Mouse (Mus musculus) midbrain, embryonic 16.5 days (tissue): ENCODE measurements around the gene Adgrf3. TPM values are rescaled to one million over a fixed set of nuclear protein-coding genes. Genes with fewer than 3 reads are reported as not detected.

Experiments used
- ATAC-seq: fragments of 200-750 bp; cut with Nextera tagmentation; 2 replicates; pipeline ENCODE4 v1.8.0; 2017; ENCODE audit warnings: moderate TSS enrichment
- H3K27ac ChIP-seq: fragments of 300-500 bp; sonication (generic); 2 replicates; pipeline ENCODE4 v1.5.1; 2014; ENCODE audit warnings: mild to moderate bottlenecking, low read length, mixed read lengths
- H3K27me3 ChIP-seq: fragments of 300-500 bp; sonication (generic); 2 replicates; pipeline ENCODE4 v1.6.1; 2014; ENCODE audit warnings: low read depth, low read length, mixed read lengths; ENCODE audit not compliant: control insufficient read depth, insufficient read depth
- H3K36me3 ChIP-seq: fragments of 300-500 bp; sonication (generic); 2 replicates; pipeline ENCODE4 v1.6.1; 2014; ENCODE audit warnings: mild to moderate bottlenecking, low read length, moderate library complexity, mixed read lengths; ENCODE audit not compliant: control insufficient read depth, insufficient read depth
- H3K4me1 ChIP-seq: fragments of 300-500 bp; sonication (generic); 2 replicates; pipeline ENCODE4 v1.6.1; 2014; ENCODE audit warnings: mild to moderate bottlenecking, low read length, mixed read lengths; ENCODE audit not compliant: control insufficient read depth, insufficient read depth
- H3K4me2 ChIP-seq: fragments of 300-500 bp; sonication (generic); 2 replicates; pipeline ENCODE4 v1.6.1; 2014; ENCODE audit warnings: mild to moderate bottlenecking, low read length, mixed read lengths
- H3K4me3 ChIP-seq: fragments of 300-500 bp; sonication (generic); 2 replicates; pipeline ENCODE4 v1.5.1; 2014; ENCODE audit warnings: low read depth, mild to moderate bottlenecking, low read length, moderate library complexity, mixed read lengths
- H3K9ac ChIP-seq: fragments of 300-500 bp; sonication (generic); 2 replicates; pipeline ENCODE4 v1.6.1; 2014; ENCODE audit warnings: low read depth, low read length, mixed read lengths
- H3K9me3 ChIP-seq: fragments of 300-500 bp; sonication (generic); replicated peaks from 2 replicates; pipeline ENCODE4 v1.6.1; 2014; ENCODE audit warnings: mild to moderate bottlenecking, low read length, mixed read lengths; ENCODE audit not compliant: control insufficient read depth, poor library complexity, severe bottlenecking
- WGBS: fragments of 180-500 bp; shearing (Covaris S2); extraction: QIAGEN DNeasy Blood & Tissue Kit; methylation state at CpG from one replicate; pipeline ENCODE4 v1.1.7; 2014; 5-methylcytosine and 5-hydroxymethylcytosine counted together
- polyA plus RNA-seq: library from polyadenylated mRNA; unstranded; fragments of >200 nt; fragmentation: Nextera tagmentation; extraction: Ambion mirVana; gene quantifications from 2 replicates; pipeline ENCODE4 v1.2.1, GENCODE M21; 2015

Gene Adgrf3
- polyA plus RNA-seq, 1 experiment from 2014 or later: not detected

- H3K27me3 ChIP-seq: no peaks in the 10 kb centered on the region
- H3K4me3 ChIP-seq: no peak overlapping the region
- H3K9ac ChIP-seq: no peak overlapping the region
- peaks cover 5% of the 10 kb centered on the region; the same call in 1 of the 2 replicates for H3K4me1 ChIP-seq
- no peak overlapping the region for H3K4me2 ChIP-seq
- WGBS: 86% methylated on average over 1 of the region's 1 CpGs
- no peak for ATAC-seq
- no peak overlapping the region for H3K27ac ChIP-seq
- no peaks in the 10 kb centered on the region for H3K9me3 ChIP-seq
- no peaks in the 10 kb centered on the region for H3K36me3 ChIP-seq
Observed at GRCm38 (mm10) chr5:30161836-30162235, 43.7 kb downstream of the Adgrf3 start.

- H3K27me3 ChIP-seq: no peaks in the 10 kb centered on the region
- 91% methylated on average over 6 of the region's 6 CpGs for WGBS
Observed at GRCm38 (mm10) chr5:30159601-30160000, 45.9 kb downstream of the Adgrf3 start.

GRCm38 (mm10) chr5:30155821-30156629 is 49.5 kb downstream of the Adgrf3 start:
- peak overlapping the region; percentile 93 for H3K27ac ChIP-seq
- H3K4me3 ChIP-seq: peak overlapping the region; percentile 91
- H3K4me1 ChIP-seq: peaks cover 28% of the 10 kb centered on the region
- ATAC-seq: no peak
- H3K9ac ChIP-seq: peak overlapping the region; percentile 88
- 33% methylated on average over 13 of the region's 13 CpGs for WGBS
- no peaks in the 10 kb centered on the region for H3K27me3 ChIP-seq
- H3K36me3 ChIP-seq: no peaks in the 10 kb centered on the region
- peak overlapping the region; percentile 80 for H3K4me2 ChIP-seq
- H3K9me3 ChIP-seq: no peaks in the 10 kb centered on the region

More at GRCm38 (mm10) chr5:30159601-30160000, 45.9 kb downstream of the Adgrf3 start:
- Histone ChIP-seq H3K4me3 (no peak overlapping the region), H3K36me3 (no peaks in the 10 kb centered on the region), H3K9ac (no peak overlapping the region), H3K9me3 (no peaks in the 10 kb centered on the region), H3K4me2 (no peak overlapping the region), H3K4me1 (peaks cover 14% of the 10 kb centered on the region), H3K27ac (no peak overlapping the region)
- ATAC-seq: no peak

- H3K4me3 ChIP-seq: peak overlapping the region; percentile 91
- peak; percentile 80 for ATAC-seq
- no peaks in the 10 kb centered on the region for H3K9me3 ChIP-seq
- no peaks in the 10 kb centered on the region for H3K27me3 ChIP-seq
- no peaks in the 10 kb centered on the region for H3K36me3 ChIP-seq
- H3K4me2 ChIP-seq: peak overlapping the region; percentile 80
- H3K9ac ChIP-seq: peak overlapping the region; percentile 88
- peaks cover 28% of the 10 kb centered on the region for H3K4me1 ChIP-seq
- WGBS: under 1% methylated on average over 31 of the region's 31 CpGs
- peak overlapping the region; percentile 93 for H3K27ac ChIP-seq
Observed at GRCm38 (mm10) chr5:30155395-30155792, 50.1 kb downstream of the Adgrf3 start.

- Histone ChIP-seq H3K9me3 (no peaks in the 10 kb centered on the region), H3K4me2 (peak within 1 kb of the TSS; percentile 84), H3K36me3 (no peaks in the 10 kb centered on the region), H3K9ac (peak within 1 kb of the TSS; percentile 88), H3K4me1 (peaks cover 28% of the 10 kb centered on the region), H3K4me3 (peak within 1 kb of the TSS; percentile 91), H3K27ac (peak within 1 kb of the TSS; percentile 93), H3K27me3 (no peaks in the 10 kb centered on the region)
- peak; percentile 95 for ATAC-seq
- under 1% methylated on average over 53 of the region's 53 CpGs for WGBS
Observed at GRCm38 (mm10) chr5:30154474-30155394, 50.8 kb downstream of the Adgrf3 start, which contains the start of the genes Hadha and Hadhb. Hadha (minus strand) TSS chr5:30155162. Hadhb (plus strand) TSS chr5:30155248.

GRCm38 (mm10) chr5:30154013-30154412 is 51.5 kb downstream of the Adgrf3 start:
- H3K4me2 ChIP-seq: peak overlapping the region; percentile 84
- WGBS: 19% methylated on average over 4 of the region's 4 CpGs
- H3K9ac ChIP-seq: peak overlapping the region; percentile 88
- peak overlapping the region; percentile 91 for H3K4me3 ChIP-seq
- no peaks in the 10 kb centered on the region for H3K9me3 ChIP-seq
- peak overlapping the region; percentile 93; the same call in 1 of the 2 replicates for H3K27ac ChIP-seq
- H3K4me1 ChIP-seq: peaks cover 28% of the 10 kb centered on the region
- no peaks in the 10 kb centered on the region for H3K27me3 ChIP-seq
- H3K36me3 ChIP-seq: no peaks in the 10 kb centered on the region
- no peak for ATAC-seq

- H3K4me3 ChIP-seq: no peak overlapping the region
- H3K27ac ChIP-seq: no peak overlapping the region
- no peaks in the 10 kb centered on the region for H3K36me3 ChIP-seq
- H3K9ac ChIP-seq: no peak overlapping the region
- no peak overlapping the region for H3K4me2 ChIP-seq
- H3K9me3 ChIP-seq: no peaks in the 10 kb centered on the region
- peaks cover 28% of the 10 kb centered on the region for H3K4me1 ChIP-seq
- WGBS: 94% methylated on average over 2 of the region's 2 CpGs
- no peaks in the 10 kb centered on the region for H3K27me3 ChIP-seq
- no peak for ATAC-seq
Observed at GRCm38 (mm10) chr5:30153222-30153621, 52.3 kb downstream of the Adgrf3 start.

- H3K9me3 ChIP-seq: no peaks in the 10 kb centered on the region
- H3K9ac ChIP-seq: no peak overlapping the region
- H3K4me1 ChIP-seq: peaks cover 25% of the 10 kb centered on the region
- no peaks in the 10 kb centered on the region for H3K27me3 ChIP-seq
- H3K4me2 ChIP-seq: no peak overlapping the region
- H3K4me3 ChIP-seq: no peak overlapping the region
- ATAC-seq: no peak
- no peaks in the 10 kb centered on the region for H3K36me3 ChIP-seq
- no peak overlapping the region for H3K27ac ChIP-seq
- 100% methylated on average over 1 of the region's 1 CpGs for WGBS
Observed at GRCm38 (mm10) chr5:30152413-30152812, 53.1 kb downstream of the Adgrf3 start.
